Mouse (Mus musculus): ENCODE results near the gene Cntf. TPM values are rescaled to one million over a fixed set of nuclear protein-coding genes. Genes with fewer than 3 reads are reported as not detected.

The Cntf gene
- total and polyA plus RNA-seq, 3 experiments, result 1.6 to 3.6 (median 2.2) TPM

- Histone ChIP-seq H3K79me2 (replicated peaks; ENCODE audit: control insufficient read depth, extremely low read depth, insufficient read depth, poor library complexity, severe bottlenecking) (peaks cover 21% of the 10 kb centered on the region), H3K9me3 (replicated peaks; ENCODE audit: low read length) (no peaks in the 10 kb centered on the region), H3K4me2 (ENCODE audit: insufficient read depth, low read depth, poor library complexity, severe bottlenecking) (no peak overlapping the region), H3K9ac (ENCODE audit: insufficient read depth, low read depth) (peak overlapping the region; percentile 94), H3K4me1 (ENCODE audit: control insufficient read depth in 1 of 2, insufficient read depth in 2 of 2) (peaks cover 0 to 9% of the 10 kb centered on the region in 2 experiments; a peak in 1 of 4 replicates), H3K27ac (ENCODE audit: insufficient read depth, low read depth) (peak overlapping the region; percentile 88), H3K4me3 (replicated peaks in 1 of 3; ENCODE audit: low read depth in 2 of 3, low read length in 2 of 3, poor library complexity in 1 of 3) (peak overlapping the region; percentile 67 to 96 (median 77)), H3K27me3 (replicated peaks) (no peaks in the 10 kb centered on the region), H3K36me3 (replicated peaks in 1 of 2; ENCODE audit: control insufficient read depth in 1 of 2, insufficient read depth in 1 of 2, low read length in 1 of 2) (no peaks in the 10 kb centered on the region)
- dilution Hi-C loops (cut with MboI; ENCODE audit: extremely low pct_ligation_motif_present, extremely low pct_unique_long_range_greater_than_20kb, low sequenced_read_pairs) (no loop called here), in situ Hi-C loops (cut with MboI; ENCODE audit: low pct_ligation_motif_present, low pct_unique_long_range_greater_than_20kb, low sequenced_read_pairs) (no loop called here)
- DNase-seq (ENCODE audit: extremely low read depth), result no peak
- TF ChIP-seq POLR2AphosphoS2 (IDR thresholded peaks at IDR 0.05; ENCODE audit: low read depth, low read length) (no peak), ZC3H11A (IDR thresholded peaks at IDR 0.05; ENCODE audit: low read depth, low read length) (no peak), NRF1 (IDR thresholded peaks at IDR 0.05; ENCODE audit: low read depth, low read length) (0 out of 2 replicates have a peak, but pooled peaks have one; percentile 5), ZMIZ1 (IDR thresholded peaks at IDR 0.05; ENCODE audit: low read depth, low read length) (peak; percentile 27; the same call in 1 of the 2 replicates)
Observed at GRCm38 (mm10) chr19:12795110-12795509, 29.7 kb upstream of the Cntf start.

- Histone ChIP-seq H3K9me3 (replicated peaks; ENCODE audit: low read length) (no peaks in the 10 kb centered on the region), H3K79me2 (replicated peaks; ENCODE audit: control insufficient read depth, extremely low read depth, insufficient read depth, poor library complexity, severe bottlenecking) (peaks cover 23% of the 10 kb centered on the region), H3K4me1 (ENCODE audit: control insufficient read depth in 1 of 2, insufficient read depth in 2 of 2) (peaks cover 0 to 13% of the 10 kb centered on the region in 2 experiments; a peak in 1 of 4 replicates), H3K4me2 (ENCODE audit: insufficient read depth, low read depth, poor library complexity, severe bottlenecking) (peak overlapping the region; percentile 33; the same call in 1 of the 2 replicates), H3K27me3 (replicated peaks) (no peaks in the 10 kb centered on the region), H3K4me3 (replicated peaks in 1 of 3; ENCODE audit: low read depth in 2 of 3, low read length in 2 of 3, poor library complexity in 1 of 3) (peak overlapping the region; percentile 67 to 96 (median 77)), H3K36me3 (replicated peaks in 1 of 2; ENCODE audit: control insufficient read depth in 1 of 2, insufficient read depth in 1 of 2, low read length in 1 of 2) (peaks cover 0 to 2% of the 10 kb centered on the region in 2 experiments), H3K9ac (ENCODE audit: insufficient read depth, low read depth) (peak overlapping the region; percentile 94), H3K27ac (ENCODE audit: insufficient read depth, low read depth) (peak overlapping the region; percentile 88)
- peak; percentile 83 for DNase-seq (ENCODE audit: extremely low read depth)
- dilution Hi-C loops (cut with MboI; ENCODE audit: extremely low pct_ligation_motif_present, extremely low pct_unique_long_range_greater_than_20kb, low sequenced_read_pairs) (no loop called here), in situ Hi-C loops (cut with MboI; ENCODE audit: low pct_ligation_motif_present, low pct_unique_long_range_greater_than_20kb, low sequenced_read_pairs) (no loop called here)
- TF ChIP-seq CTCF (conservative IDR thresholded peaks at IDR 0.05 in 1 of 2, IDR thresholded peaks at IDR 0.05 in 1 of 2; ENCODE audit: low read depth in 2 of 2, low read length in 2 of 2), result peak in 1 of 2 experiments; percentile 72; a peak in 2 of 4 replicates
- peak; percentile 95 for TF ChIP-seq UBTF (IDR thresholded peaks at IDR 0.05; ENCODE audit: low read depth, low read length)
- no peak for TF ChIP-seq TBP (conservative IDR thresholded peaks at IDR 0.05; ENCODE audit: low read depth, low read length)
- peak; percentile 96 for TF ChIP-seq MAX (IDR thresholded peaks at IDR 0.05; ENCODE audit: low read length)
- TF ChIP-seq GABPA (IDR thresholded peaks at IDR 0.05; ENCODE audit: insufficient replicate concordance, low read depth, low read length), result no peak
- TF ChIP-seq POLR2A (IDR thresholded peaks at IDR 0.05; ENCODE audit: low read depth, low read length), result peak; percentile 65
- TF ChIP-seq RAD21 (IDR thresholded peaks at IDR 0.05; ENCODE audit: low read depth, low read length), result no peak
- TF ChIP-seq CHD1 (IDR thresholded peaks at IDR 0.05; ENCODE audit: low read depth, low read length), result peak; percentile 95
- peak; percentile 43 for TF ChIP-seq SMC3 (IDR thresholded peaks at IDR 0.05; ENCODE audit: low read depth, low read length)
- no peak for TF ChIP-seq MAFK (IDR thresholded peaks at IDR 0.05; ENCODE audit: insufficient replicate concordance, low read length)
- TF ChIP-seq PAX5 (IDR thresholded peaks at IDR 0.05; ENCODE audit: low read length), result no peak
- TF ChIP-seq USF1 (IDR thresholded peaks at IDR 0.05; ENCODE audit: low read depth, low read length), result peak; percentile 95
- no peak for TF ChIP-seq ELF1 (IDR thresholded peaks at IDR 0.05; ENCODE audit: low read depth, low read length)
- TF ChIP-seq CHD2 (IDR thresholded peaks at IDR 0.05; ENCODE audit: low read length), result no peak
- TF ChIP-seq NRF1 (IDR thresholded peaks at IDR 0.05; ENCODE audit: low read depth, low read length), result 0 out of 2 replicates have a peak, but pooled peaks have one; percentile 13
- TF ChIP-seq KAT2A (IDR thresholded peaks at IDR 0.05; ENCODE audit: insufficient replicate concordance, low read length), result no peak
- TF ChIP-seq JUN (IDR thresholded peaks at IDR 0.05; ENCODE audit: insufficient read depth, low read depth, low read length), result no peak
- no peak for TF ChIP-seq NELFE (IDR thresholded peaks at IDR 0.05; ENCODE audit: low read depth, low read length)
- TF ChIP-seq EP300 (IDR thresholded peaks at IDR 0.05; ENCODE audit: low read length), result no peak
- TF ChIP-seq HCFC1 (IDR thresholded peaks at IDR 0.05; ENCODE audit: low read depth, low read length), result peak; percentile 76
- peak; percentile 95 for TF ChIP-seq SIN3A (IDR thresholded peaks at IDR 0.05; ENCODE audit: low read length)
- TF ChIP-seq RCOR1 (conservative IDR thresholded peaks at IDR 0.05; ENCODE audit: low read depth, low read length), result no peak
- no peak for TF ChIP-seq ZKSCAN1 (IDR thresholded peaks at IDR 0.05; ENCODE audit: borderline replicate concordance, low read depth, low read length)
- no peak for TF ChIP-seq ZC3H11A (IDR thresholded peaks at IDR 0.05; ENCODE audit: low read depth, low read length)
- TF ChIP-seq JUND (conservative IDR thresholded peaks at IDR 0.05; ENCODE audit: low read depth, low read length), result no peak
- peak; percentile 46; the same call in 1 of the 2 replicates for TF ChIP-seq IRF4 (IDR thresholded peaks at IDR 0.05; ENCODE audit: low read depth, low read length)
- no peak for TF ChIP-seq POLR2AphosphoS2 (IDR thresholded peaks at IDR 0.05; ENCODE audit: low read depth, low read length)
- no peak; the same call in 1 of the 2 replicates for TF ChIP-seq ETS1 (conservative IDR thresholded peaks at IDR 0.05; ENCODE audit: low read depth, low read length)
- no peak for TF ChIP-seq ZMIZ1 (IDR thresholded peaks at IDR 0.05; ENCODE audit: low read depth, low read length)
Observed at GRCm38 (mm10) chr19:12794056-12795044, 28.9 kb upstream of the Cntf start.

Data from CH12.LX (cell line).